Mouse (Mus musculus) left cerebral cortex, adult 11 months (tissue): ENCODE results near the gene Setx.
A peak's percentile ranks its signal among the peaks of the same experiment; 100 is the strongest.
"Not testable (repeated sequence)": the region's sequence is repeated elsewhere in the genome, so short reads cannot be mapped to it uniquely, and the experiment has no call there.

Experiments used
- DNase-seq: peaks from one replicate; pipeline ENCODE4 v3.0.0; 2022; ENCODE audit warnings: low spot score

Setx gene

DNA sequence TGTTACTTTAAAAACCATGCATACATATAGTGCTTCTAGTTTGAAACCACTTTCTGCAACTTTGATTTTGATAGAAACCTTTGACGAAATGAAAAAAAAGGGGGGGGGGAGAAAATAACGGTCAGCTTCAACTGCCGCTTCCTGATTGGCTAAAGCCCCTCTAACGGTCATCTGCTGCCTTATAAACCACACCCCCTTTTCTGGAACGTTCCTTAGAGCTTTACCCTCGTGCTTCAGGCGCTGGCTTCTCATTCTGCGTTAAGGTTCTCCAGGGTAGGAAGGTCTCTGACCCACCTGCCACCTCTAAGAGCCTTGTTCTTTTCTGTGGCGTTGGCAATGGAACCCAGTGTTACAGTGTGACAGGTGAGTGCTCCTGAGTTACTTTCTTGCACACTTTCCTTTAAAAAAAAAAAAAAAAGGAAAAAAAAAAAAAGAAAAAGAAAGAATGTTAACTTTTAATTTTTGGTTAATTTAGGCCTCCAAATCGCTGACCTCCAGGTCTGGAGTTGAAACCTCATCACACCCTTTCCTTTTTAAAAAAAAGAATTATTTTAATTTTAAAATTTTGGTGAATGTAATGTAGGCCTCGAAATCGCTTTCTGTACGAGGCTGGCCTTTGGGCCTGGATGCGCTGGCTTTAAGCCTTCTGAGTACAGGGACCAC, at the start of gene Setx:
Setx (plus strand) TSS at position 275 of the 663 bp plus-strand sequence.
- no peak for DNase-seq

DNA sequence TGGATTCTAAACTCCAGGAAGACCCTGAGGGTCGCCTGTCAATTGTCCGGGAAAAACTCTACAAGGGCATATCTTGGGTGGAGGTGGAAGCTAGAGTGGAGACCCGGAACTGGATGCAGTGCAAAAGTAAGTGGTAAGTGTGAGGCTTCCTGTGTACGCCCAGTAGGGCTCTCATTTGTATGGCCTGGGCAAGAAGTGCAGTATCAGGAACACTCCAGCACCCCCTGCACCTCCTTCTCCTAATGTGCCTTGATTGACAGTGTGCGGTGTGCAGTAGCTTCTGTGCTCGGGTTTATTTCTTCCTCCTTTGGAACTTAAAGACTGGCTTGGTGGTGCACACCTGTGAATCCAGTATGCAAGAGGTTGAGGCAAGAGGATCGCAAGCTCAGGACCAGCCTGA, 49.3 kb upstream of the Setx start:
- DNase-seq = no peak

DNA sequence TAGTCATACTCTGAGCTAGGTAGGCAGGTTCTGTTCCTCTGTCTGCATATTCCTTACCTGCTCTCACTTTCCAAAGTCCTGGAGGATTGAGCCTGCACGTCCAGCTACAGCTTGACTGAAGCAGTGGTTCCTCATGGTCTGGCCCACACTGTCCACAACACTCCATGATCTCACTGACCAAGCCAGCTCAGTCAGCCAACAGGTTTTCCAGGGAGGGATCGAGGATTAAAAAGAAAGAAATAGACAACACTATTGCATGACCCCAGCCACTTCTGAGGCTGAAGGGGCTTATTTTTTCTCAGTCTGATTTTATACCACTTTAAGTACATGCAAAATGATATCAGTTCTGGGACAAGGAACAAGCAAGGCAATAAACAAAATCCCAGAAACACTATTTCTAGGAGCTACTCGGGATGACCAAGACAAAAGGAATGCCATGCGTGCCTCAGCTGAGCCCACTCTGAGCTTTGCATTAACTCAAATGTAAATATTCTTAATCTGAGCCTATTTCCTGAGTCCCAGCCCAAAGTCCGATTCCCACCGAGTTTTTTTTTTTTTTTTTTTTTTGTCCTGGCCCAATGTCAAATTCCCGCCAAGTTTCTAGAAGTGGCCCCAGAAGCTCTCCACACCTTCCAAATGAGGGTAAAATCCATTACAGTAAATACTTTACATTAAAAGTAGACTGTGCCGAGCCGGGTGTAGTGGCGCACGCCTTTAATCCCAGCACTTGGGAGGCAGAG, 48.5 kb upstream of the Setx start:
- no peak for DNase-seq

DNA sequence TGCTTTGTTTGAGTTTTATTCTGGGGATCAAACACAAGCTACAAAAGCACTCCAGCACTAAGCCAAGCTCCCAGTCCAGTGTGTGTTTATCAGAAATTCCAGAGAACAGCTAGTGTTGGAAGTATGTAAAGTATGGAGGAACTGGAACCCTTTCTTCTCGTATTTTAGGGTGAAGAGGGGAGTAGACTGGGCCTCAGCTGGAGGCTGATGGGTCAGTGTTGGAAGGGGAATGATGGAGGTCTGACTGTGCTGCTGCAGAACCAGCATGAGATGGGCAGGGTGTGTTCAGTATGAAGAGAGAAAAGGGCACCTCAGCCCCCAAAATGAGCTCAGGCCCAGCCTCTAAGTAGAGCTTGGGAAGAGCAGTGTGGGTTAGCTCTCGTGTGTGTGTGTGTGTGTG, 47.8 kb upstream of the Setx start:
- DNase-seq = no peak

DNA sequence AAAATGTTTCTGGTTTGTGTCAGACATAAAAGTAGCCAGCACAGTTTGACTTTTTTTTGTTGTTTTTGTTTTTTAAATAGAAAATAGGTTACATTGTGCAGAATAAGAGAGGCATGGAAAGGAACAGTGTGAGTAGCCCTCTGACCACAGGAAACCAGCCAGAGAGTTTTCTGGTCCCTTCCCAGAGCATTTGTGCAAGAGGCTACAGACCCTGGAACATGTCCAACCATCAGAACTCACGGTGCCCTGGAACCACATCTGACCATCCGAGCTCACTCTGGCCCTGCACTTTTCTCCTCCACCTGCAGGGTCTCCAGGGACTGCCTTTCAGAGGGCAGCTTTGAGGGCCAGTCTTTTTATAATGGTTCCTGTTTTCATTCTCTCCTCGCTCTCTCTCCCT, 42.0 kb upstream of the Setx start:
- DNase-seq = no peak

DNA sequence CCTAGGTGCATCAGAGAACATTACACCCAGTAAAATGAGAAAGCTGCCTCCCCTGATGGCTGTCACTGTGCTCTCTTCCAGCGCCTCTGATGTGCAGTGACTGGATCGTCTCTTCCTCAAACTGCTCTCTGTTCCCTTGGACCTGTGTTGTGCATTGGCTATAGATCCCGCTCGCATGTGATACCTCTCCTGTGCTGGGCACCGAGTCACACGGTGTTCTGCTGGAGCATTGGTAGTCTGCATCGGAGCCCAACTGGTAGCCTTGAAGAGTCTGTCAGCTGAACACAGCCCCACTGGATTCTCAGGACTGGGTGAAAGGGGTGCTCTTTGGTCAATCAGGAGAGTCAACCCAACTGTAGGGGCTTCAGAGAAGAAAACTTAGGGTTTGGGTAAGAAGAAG, 38.0 kb upstream of the Setx start:
- DNase-seq = no peak

DNA sequence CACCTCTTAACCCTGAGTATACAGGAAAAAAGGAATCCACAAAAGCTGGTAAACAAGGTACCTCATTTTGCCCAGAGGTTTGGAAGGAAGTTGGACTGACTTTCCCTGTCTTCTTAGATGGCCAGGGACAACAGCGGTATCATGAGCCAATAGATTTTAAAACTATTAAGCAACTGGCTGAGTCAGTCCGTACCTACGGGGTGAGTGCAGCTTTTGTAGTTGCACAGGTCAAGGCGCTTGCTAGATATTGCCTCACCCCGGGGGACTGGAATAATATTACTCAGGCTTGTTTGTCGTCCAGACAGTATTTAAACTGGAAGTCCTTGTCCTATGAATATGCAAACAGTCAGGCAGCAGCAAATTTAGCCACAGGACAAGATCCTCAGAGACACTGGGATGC, 34.7 kb upstream of the Setx start:
- not testable (repeated sequence) for DNase-seq

GRCm38 (mm10) chr2:29095674-29096073, 28.3 kb upstream of the Setx start:
- no peak for DNase-seq

DNA sequence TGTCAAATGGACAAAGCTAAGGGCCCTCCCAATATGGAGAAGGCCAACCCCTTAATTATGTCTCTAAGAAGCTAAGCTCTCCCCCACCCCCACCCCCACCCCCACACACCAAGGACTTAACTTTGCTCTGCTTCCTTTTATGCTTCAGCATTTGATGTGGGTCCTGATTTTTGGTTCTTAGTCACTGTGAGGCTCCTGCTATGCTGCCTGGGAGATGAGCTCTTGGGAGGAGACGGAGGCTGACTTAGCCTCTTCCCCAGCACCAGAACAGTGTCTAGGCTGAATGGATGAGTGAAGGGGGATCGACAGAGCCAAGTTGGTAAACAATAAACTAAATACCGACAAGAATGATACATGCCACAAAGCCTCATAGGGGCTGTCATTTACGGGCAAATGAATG, 27.2 kb upstream of the Setx start:
- no peak for DNase-seq

DNA sequence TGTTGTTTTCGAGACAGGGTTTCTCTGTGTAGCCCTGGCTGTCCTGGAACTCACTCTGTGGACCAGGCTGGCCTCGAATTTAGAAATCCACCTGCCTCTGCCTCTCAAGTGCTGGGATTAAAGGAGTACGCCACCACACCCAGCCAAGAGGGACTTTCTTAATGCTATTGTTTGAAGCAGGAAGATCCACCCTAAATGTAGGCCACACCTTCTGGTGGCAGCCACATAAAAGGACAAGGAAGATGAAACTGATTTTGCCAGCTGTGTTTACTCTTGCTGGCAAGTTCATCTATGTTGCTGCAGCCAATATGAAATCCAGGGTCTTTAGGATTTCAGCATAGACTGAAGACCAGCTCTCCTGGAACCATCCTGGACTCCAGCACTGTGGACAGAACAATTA, 26.5 kb upstream of the Setx start:
- no peak for DNase-seq

- DNase-seq = not testable (repeated sequence)
These were observed 26.0 kb upstream of the Setx start for GRCm38 (mm10) chr2:29097955-29098354.

DNA sequence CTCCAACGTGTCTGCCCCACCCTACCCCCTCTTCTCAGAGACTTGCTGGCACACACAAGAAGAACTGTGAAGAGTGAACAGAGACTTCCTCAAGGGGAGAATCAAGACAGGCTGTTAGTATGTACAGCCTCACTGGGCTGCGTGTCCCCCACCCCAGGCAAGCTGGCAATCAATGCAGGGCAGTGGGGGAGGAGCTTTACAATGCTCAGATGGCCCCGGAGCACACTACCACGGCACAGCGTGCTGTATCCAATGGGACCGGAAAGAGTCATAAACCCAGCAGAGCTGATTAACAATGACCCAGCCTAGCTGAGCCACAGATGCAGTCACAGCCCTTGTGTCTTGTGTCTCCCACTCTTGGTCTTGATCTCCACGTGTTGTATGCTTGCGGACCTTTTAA, 25.2 kb upstream of the Setx start:
- no peak for DNase-seq

DNA sequence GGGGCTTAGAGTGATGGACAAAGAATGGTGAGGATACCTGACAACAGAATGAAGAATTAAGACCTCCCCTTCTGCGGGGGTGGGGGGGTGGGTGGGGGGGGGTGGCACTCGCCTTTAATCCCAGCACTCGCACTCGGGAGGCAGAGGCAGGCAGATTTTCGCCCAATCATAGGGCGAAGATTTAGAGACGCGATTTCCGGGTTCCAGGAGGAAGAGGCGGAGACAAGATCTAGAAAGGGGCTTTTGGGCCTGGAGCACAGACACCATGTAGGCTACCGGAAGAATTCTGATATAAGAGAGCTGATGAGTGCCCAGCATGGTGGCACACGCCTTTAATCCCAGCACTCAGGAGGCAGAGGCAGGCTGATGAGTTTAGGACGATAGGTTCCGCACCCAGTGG, 24.3 kb upstream of the Setx start:
- DNase-seq = no peak

GRCm38 (mm10) chr2:29100822-29101534, 23.0 kb upstream of the Setx start:
- no peak for DNase-seq

- DNase-seq = not testable (repeated sequence)
These were observed 21.3 kb upstream of the Setx start for GRCm38 (mm10) chr2:29102416-29103377.

- no peak for DNase-seq
These were observed 3.0 kb upstream of the Setx start for GRCm38 (mm10) chr2:29120969-29121368.

DNA sequence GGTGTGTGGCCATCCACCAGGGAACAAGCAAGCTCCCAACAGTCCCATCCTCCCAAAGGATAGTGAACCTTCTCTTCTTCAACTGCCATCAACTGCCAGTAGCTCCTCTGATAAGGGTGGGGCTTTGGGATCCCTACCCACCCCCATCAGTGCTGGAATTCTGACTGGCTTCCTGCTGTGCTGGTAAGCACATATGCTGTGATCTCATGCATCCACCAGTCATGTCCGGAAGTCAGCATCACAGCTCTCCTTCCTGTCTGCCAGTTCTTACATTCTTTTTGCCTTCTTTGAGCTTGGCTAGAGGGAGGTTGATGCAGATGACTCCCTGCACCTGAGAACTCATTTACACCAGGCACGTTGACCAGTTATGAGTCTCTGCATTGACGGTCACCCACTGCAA, 1.5 kb upstream of the Setx start:
- DNase-seq = no peak

DNA sequence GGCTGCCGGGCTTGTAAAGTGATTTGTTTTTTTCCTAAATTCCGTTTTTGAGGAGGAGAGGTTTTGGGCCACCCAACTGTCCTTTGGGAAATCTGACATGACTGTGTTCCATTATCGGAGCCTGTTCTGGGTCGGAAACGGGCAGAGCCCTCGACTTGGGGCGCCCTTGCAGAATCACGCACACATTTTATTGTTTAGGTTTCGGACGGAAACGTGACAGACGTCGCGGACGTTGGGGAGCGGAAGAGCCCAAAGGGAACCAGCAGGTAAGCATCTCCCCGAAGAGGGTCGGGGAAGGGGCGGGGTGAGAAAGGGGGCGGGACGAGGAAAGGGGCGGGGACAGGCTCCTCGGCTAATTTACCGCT, 572 bp downstream of the Setx start:
- DNase-seq = no peak

DNA sequence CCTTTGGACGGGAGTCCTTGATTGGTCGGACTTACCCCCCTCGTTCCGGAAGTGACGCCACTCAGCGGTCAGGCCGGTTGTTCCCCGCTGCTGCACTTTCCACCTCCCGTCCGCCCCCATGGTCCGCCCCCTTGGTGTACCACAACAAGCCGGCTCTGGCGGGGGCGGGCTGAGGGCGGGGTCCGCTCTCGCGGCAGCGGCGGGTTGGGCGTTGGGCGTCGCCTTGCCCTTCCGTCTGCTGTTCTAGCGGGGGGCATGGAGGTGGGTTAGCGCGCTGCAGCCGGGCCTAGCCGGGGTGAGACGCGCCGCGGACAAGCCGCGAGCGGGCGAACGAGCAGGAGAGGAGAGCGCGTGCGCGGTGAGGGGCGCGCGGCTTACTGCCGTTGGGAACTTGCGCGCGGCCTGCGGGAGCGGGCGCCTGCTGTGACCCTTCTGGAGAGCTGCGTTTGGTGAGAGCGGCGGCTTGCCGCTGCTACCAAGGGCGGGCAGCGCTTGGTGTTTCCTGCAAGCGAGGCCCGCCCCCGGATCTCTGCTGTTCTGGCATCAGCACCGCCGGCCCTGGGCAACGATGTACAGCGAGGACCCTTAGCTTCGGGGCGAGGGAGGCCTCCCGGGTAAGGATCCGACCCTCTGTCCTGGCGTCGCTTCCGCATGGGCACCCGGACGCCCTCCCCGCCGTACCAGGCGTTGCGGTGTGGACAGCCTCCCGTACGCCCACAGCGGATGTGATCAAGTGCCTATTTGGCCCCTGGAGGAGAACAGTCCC, 1.1 kb downstream of the Setx start:
- peak; percentile 95 for DNase-seq

GRCm38 (mm10) chr2:29130118-29130899, 6.3 kb downstream of the Setx start:
- DNase-seq = no peak

DNA sequence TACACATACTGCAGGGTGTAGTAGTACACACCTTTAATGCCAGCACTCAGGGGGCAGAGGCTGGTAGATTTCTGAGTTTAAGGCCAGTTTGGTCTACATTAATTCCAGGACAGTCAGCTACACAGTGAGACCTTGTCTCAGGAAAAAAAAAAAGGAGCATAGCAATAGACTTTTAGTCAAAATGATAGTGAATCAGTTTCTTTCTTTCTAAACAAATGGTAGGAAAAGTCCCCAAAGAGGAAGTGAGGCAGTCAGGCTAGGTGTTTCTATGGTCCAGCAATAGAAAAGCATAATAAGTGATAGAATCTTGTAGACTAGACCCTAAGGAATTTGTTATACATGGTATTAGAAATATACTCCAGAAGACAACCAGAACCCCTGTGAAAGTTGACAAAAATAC, 11.2 kb downstream of the Setx start:
- DNase-seq = no peak
